Comparison of ENCODE assay signal across 26 mouse cellular contexts in genomic region chr19:34521361-34521760, GRCm38 (mm10). TPM values are rescaled to one million over a fixed set of nuclear protein-coding genes. Genes with fewer than 3 reads are reported as not detected.
A peak's percentile ranks its signal among the peaks of the same experiment; 100 is the strongest.
DNase-seq lines count a peak whose midpoint lies in the region; ATAC-seq and TF ChIP-seq lines count a peak whose summit lies in the region.
"Had no signal": no experiment of that assay in that cellular context is flagged by ENCODE, and none has a peak within 500 bp of the region (broad histone marks: within the 10 kb centered on the region; RNA-seq: fewer than 3 reads in every experiment).

No protein-coding gene starts in this region.

- peaks cover 20% of the 10 kb centered on the region for H3K4me1 ChIP-seq in thymus, adult 2 months (replicated peaks; ENCODE audit: control insufficient read depth, insufficient read depth, low read length)
- peaks cover 66% of the 10 kb centered on the region for H3K4me1 ChIP-seq in bone marrow macrophage, adult 2 months (ENCODE audit: control insufficient read depth, insufficient read depth, low read length)
- peaks cover 10% of the 10 kb centered on the region for H3K4me1 ChIP-seq in heart, embryonic 10.5 days
- H3K4me1 ChIP-seq: neural tube, embryonic 12.5 days had no signal

- H3K4me3 ChIP-seq in thymus, adult 2 months (ENCODE audit: control insufficient read depth, insufficient read depth, low read length): no peak overlapping the region
- H3K4me3 ChIP-seq in bone marrow macrophage, adult 2 months (ENCODE audit: insufficient read depth, low read length): peak overlapping the region; percentile 39
- no peak overlapping the region for H3K4me3 ChIP-seq in heart, embryonic 10.5 days
- H3K4me3 ChIP-seq: heart, embryonic 13.5 days; hindbrain, embryonic 12.5 days; layer of hippocampus, adult 2 months; limb, embryonic 15.5 days; neural tube, embryonic 12.5 days had no signal

- ATAC-seq in megakaryocyte, adult 5-6 weeks (ENCODE audit: poor library complexity, severe bottlenecking): peak; percentile 60
- ATAC-seq: forebrain, embryonic 16.5 days; intestine, postnatal 0 days; lung, postnatal 0 days had no signal

- no peak for DNase-seq in thymus, adult 2 months
- no peak for DNase-seq in thymus, postnatal 25 days
- no peak for DNase-seq in layer of hippocampus, postnatal 14 days (ENCODE audit: low spot score in 2 of 2)
- DNase-seq in heart, embryonic 10.5 days (ENCODE audit: low spot score): no peak
- DNase-seq in kidney, postnatal 10 days: no peak
- DNase-seq: adrenal gland, adult 2 months; cerebellum, adult 8-10 months; gastrocnemius, postnatal 10 days; heart, postnatal 14 days; kidney, postnatal 14 days; left cerebral cortex, postnatal 4 days; midbrain, embryonic 14.5 days; retina, postnatal 1 day; right cerebral cortex, postnatal 25 days; thymus, postnatal 36 days had no signal

- peak overlapping the region; percentile 33; the same call in 1 of the 2 replicates for H3K27ac ChIP-seq in thymus, adult 2 months (ENCODE audit: control insufficient read depth, insufficient read depth, low read length)
- peak overlapping the region; percentile 98 for H3K27ac ChIP-seq in bone marrow macrophage, adult 2 months (ENCODE audit: insufficient read depth, low read depth, low read length)
- no peak overlapping the region for H3K27ac ChIP-seq in heart, embryonic 10.5 days
- H3K27ac ChIP-seq: heart, embryonic 13.5 days; hindbrain, embryonic 12.5 days; layer of hippocampus, adult 2 months; limb, embryonic 15.5 days; neural tube, embryonic 12.5 days had no signal

- no peak for TF ChIP-seq CTCF in thymus, adult 2 months (IDR thresholded peaks at IDR 0.05; ENCODE audit: borderline replicate concordance, control insufficient read depth, extremely low read depth, insufficient read depth, low read length, poor library complexity)
- TF ChIP-seq CTCF in bone marrow macrophage, adult 2 months (IDR thresholded peaks at IDR 0.05; ENCODE audit: low read depth, low read length): no peak

- no peak for TF ChIP-seq POLR2A in thymus, adult 2 months (IDR thresholded peaks at IDR 0.05; ENCODE audit: control insufficient read depth, extremely low read depth, insufficient read depth, low read length, poor library complexity)
- no peak for TF ChIP-seq POLR2A in bone marrow macrophage, adult 2 months (IDR thresholded peaks at IDR 0.05; ENCODE audit: borderline replicate concordance, low read depth, low read length)

- peaks cover 69% of the 10 kb centered on the region for H3K36me3 ChIP-seq in thymus, adult 2 months (ENCODE audit: control insufficient read depth, insufficient read depth, low read length)
- peaks cover 19% of the 10 kb centered on the region; the same call in 1 of the 2 replicates for H3K36me3 ChIP-seq in heart, embryonic 10.5 days
- H3K36me3 ChIP-seq: hindbrain, embryonic 12.5 days had no signal

- WGBS in thymus, adult 2 months: 68% methylated on average over 2 of the region's 2 CpGs
- WGBS in heart, embryonic 10.5 days: 59% methylated on average over 2 of the region's 2 CpGs

- no peaks in the 10 kb centered on the region for H3K9me3 ChIP-seq in heart, embryonic 10.5 days
- H3K9me3 ChIP-seq: heart, embryonic 13.5 days; hindbrain, embryonic 12.5 days; limb, embryonic 15.5 days; neural tube, embryonic 12.5 days had no signal

- no peaks in the 10 kb centered on the region for H3K27me3 ChIP-seq in thymus, adult 2 months (ENCODE audit: control insufficient read depth, insufficient read depth, low read length)
- no peaks in the 10 kb centered on the region for H3K27me3 ChIP-seq in heart, embryonic 10.5 days (ENCODE audit: insufficient read depth, poor library complexity, severe bottlenecking)
- H3K27me3 ChIP-seq: heart, embryonic 13.5 days; hindbrain, embryonic 12.5 days; limb, embryonic 15.5 days; neural tube, embryonic 12.5 days had no signal

RNA-seq across cellular contexts. Expression of gene Lipa, which starts 5.9 kb away (rescaled TPM):
- polyA plus RNA-seq in thymus, adult 2 months (2012; rRNA removed): 119 and 136 TPM in 2 replicates
- 991 and 1,052 TPM in 2 replicates for polyA plus RNA-seq in bone marrow macrophage, adult 2 months (2012; ENCODE audit: insufficient read depth, insufficient read length, missing spikeins)
- 119 and 136 TPM in 2 replicates for total RNA-seq in megakaryocyte, adult 5-6 weeks (2015)
- total RNA-seq in megakaryocyte, adult 5-6 weeks (2017): 69.1 and 73.0 TPM in 2 replicates
- 10 to 100 TPM; 16.1 to 19.3 TPM for total RNA-seq in layer of hippocampus, postnatal 14 days (2021)
- polyA plus RNA-seq in heart, embryonic 10.5 days (2016; fragmentation: Nextera tagmentation; extraction: Ambion mirVana): 32.3 and 39.3 TPM in 2 replicates

RNA-seq across cellular contexts. Expression of gene Ifit2, which starts 29.1 kb away (rescaled TPM):
- 5.5 and 7.4 TPM in 2 replicates for polyA plus RNA-seq in thymus, adult 2 months (2012; rRNA removed)
- 42.7 and 46.3 TPM in 2 replicates for polyA plus RNA-seq in bone marrow macrophage, adult 2 months (2012; ENCODE audit: insufficient read depth, insufficient read length, missing spikeins)
- total RNA-seq in megakaryocyte, adult 5-6 weeks (2015): 10.1 and 10.2 TPM in 2 replicates
- 20.2 and 21.2 TPM in 2 replicates for total RNA-seq in megakaryocyte, adult 5-6 weeks (2017)
- 1 to 10 TPM; 3.2 to 4.3 TPM for total RNA-seq in layer of hippocampus, postnatal 14 days (2021)
- polyA plus RNA-seq in heart, embryonic 10.5 days (2016; fragmentation: Nextera tagmentation; extraction: Ambion mirVana): 4.7 and 5.3 TPM in 2 replicates

RNA-seq across cellular contexts. Expression of gene Ch25h, which starts 46.4 kb away (rescaled TPM):
- 9.4 and 13.6 TPM in 2 replicates for polyA plus RNA-seq in thymus, adult 2 months (2012; rRNA removed)
- polyA plus RNA-seq in bone marrow macrophage, adult 2 months (2012; ENCODE audit: insufficient read depth, insufficient read length, missing spikeins): 4.4 and 5.0 TPM in 2 replicates
- total RNA-seq in megakaryocyte, adult 5-6 weeks (2015): not detected in 2 replicates
- total RNA-seq in megakaryocyte, adult 5-6 weeks (2017): not detected in 2 replicates
- total RNA-seq in layer of hippocampus, postnatal 14 days (2021): under 1 TPM; 0.32 to 0.36 TPM
- polyA plus RNA-seq in heart, embryonic 10.5 days (2016; fragmentation: Nextera tagmentation; extraction: Ambion mirVana): 2.5 and 3.0 TPM in 2 replicates
- total RNA-seq: adrenal gland, postnatal 4 days had no signal
